Mouse (Mus musculus) midbrain, embryonic 11.5 days (tissue): Measurements from ENCODE around the gene Carm1. TPM values are rescaled to one million over a fixed set of nuclear protein-coding genes. Genes with fewer than 3 reads are reported as not detected.
A peak's percentile ranks its signal among the peaks of the same experiment; 100 is the strongest.

Experiments used
- ATAC-seq: fragments of 200-750 bp; cut with Nextera tagmentation; 2 replicates; pipeline ENCODE4 v1.8.0; 2017; ENCODE audit warnings: moderate TSS enrichment, moderate library complexity; ENCODE audit not compliant: low FRiP score
- DNase-seq: peaks from one replicate; pipeline ENCODE4 v3.0.0; 2015; ENCODE audit warnings: low spot score; ENCODE audit errors: missing footprints
- H3K27ac ChIP-seq: fragments of 300-500 bp; sonication (generic); 2 replicates; pipeline ENCODE4 v1.5.1; 2014; ENCODE audit warnings: low read depth, low read length
- H3K27me3 ChIP-seq: fragments of 300-500 bp; sonication (generic); 2 replicates; pipeline ENCODE4 v1.6.1; 2014; ENCODE audit warnings: mild to moderate bottlenecking, low read length, moderate library complexity, mixed read lengths; ENCODE audit not compliant: control insufficient read depth, insufficient read depth
- H3K36me3 ChIP-seq: fragments of 300-500 bp; sonication (generic); 2 replicates; pipeline ENCODE4 v1.6.1; 2014; ENCODE audit warnings: mild to moderate bottlenecking, low read length, moderate library complexity, mixed read lengths; ENCODE audit not compliant: control insufficient read depth, insufficient read depth
- H3K4me1 ChIP-seq: fragments of 300-500 bp; sonication (generic); 2 replicates; pipeline ENCODE4 v1.6.1; 2014; ENCODE audit warnings: low read length; ENCODE audit not compliant: control insufficient read depth, insufficient read depth
- H3K4me2 ChIP-seq: fragments of 300-500 bp; sonication (generic); 2 replicates; pipeline ENCODE4 v1.6.1; 2014; ENCODE audit warnings: mild to moderate bottlenecking, moderate library complexity
- H3K4me3 ChIP-seq: fragments of 300-500 bp; sonication (generic); 2 replicates; pipeline ENCODE4 v1.5.1; 2014; ENCODE audit warnings: low read depth, low read length
- H3K9ac ChIP-seq: fragments of 300-500 bp; sonication (generic); 2 replicates; pipeline ENCODE4 v1.6.1; 2014; ENCODE audit warnings: low read length
- H3K9me3 ChIP-seq: fragments of 300-500 bp; sonication (generic); 2 replicates; pipeline ENCODE4 v1.6.1; 2016; ENCODE audit warnings: low read length; ENCODE audit not compliant: control insufficient read depth
- WGBS: fragments of 180-500 bp; shearing (Covaris S2); extraction: QIAGEN DNeasy Blood & Tissue Kit; methylation state at CpG from one replicate; pipeline ENCODE4 v1.1.7; 2014; 5-methylcytosine and 5-hydroxymethylcytosine counted together
- polyA plus RNA-seq: library from polyadenylated mRNA; unstranded; fragments of >200 nt; fragmentation: Nextera tagmentation; extraction: Ambion mirVana; gene quantifications from 2 replicates; pipeline ENCODE4 v1.2.1, GENCODE M21; 2014

Carm1 gene
- polyA plus RNA-seq, 1 experiment from 2014 or later, result 63.1 TPM

- Histone ChIP-seq H3K4me1 (no peaks in the 10 kb centered on the region), H3K4me3 (no peak overlapping the region), H3K4me2 (no peak overlapping the region), H3K9ac (no peak overlapping the region), H3K9me3 (no peaks in the 10 kb centered on the region), H3K27ac (0 out of 2 replicates have a peak overlapping the region, but pooled peaks have one; percentile 27), H3K36me3 (no peaks in the 10 kb centered on the region), H3K27me3 (no peaks in the 10 kb centered on the region)
- 95% methylated on average over 3 of the region's 3 CpGs for WGBS
- DNase-seq (no peak), ATAC-seq (no peak)
Observed at GRCm38 (mm10) chr9:21559151-21559550, 12.5 kb downstream of the Carm1 start.

DNA sequence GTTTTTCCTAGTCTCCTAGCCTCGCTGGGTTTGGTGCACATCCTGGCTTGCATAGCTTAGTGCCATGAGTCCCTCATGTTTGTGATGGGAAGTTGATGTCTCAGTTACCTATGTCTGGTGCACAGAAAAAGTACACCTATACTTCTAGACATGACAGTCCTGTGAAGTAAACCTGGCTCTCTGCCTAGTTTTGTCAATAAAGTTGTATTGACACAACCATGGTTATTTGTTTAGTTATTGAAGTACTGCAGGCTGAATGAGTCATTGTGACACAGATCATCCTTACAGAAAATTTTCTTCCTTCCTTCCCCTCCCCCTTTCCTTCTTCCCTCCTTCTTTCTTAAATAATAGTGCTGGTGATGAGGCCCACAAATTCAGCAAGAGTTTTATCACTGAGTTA, 17.7 kb downstream of the Carm1 start:
- Histone ChIP-seq H3K4me1 (no peaks in the 10 kb centered on the region), H3K36me3 (no peaks in the 10 kb centered on the region), H3K9ac (no peak overlapping the region), H3K27ac (no peak overlapping the region), H3K27me3 (no peaks in the 10 kb centered on the region), H3K4me3 (no peak overlapping the region), H3K9me3 (no peaks in the 10 kb centered on the region), H3K4me2 (no peak overlapping the region)
- ATAC-seq, result no peak
- DNase-seq, result no peak
- WGBS, result 74% methylated on average over 1 of the region's 1 CpGs

DNA sequence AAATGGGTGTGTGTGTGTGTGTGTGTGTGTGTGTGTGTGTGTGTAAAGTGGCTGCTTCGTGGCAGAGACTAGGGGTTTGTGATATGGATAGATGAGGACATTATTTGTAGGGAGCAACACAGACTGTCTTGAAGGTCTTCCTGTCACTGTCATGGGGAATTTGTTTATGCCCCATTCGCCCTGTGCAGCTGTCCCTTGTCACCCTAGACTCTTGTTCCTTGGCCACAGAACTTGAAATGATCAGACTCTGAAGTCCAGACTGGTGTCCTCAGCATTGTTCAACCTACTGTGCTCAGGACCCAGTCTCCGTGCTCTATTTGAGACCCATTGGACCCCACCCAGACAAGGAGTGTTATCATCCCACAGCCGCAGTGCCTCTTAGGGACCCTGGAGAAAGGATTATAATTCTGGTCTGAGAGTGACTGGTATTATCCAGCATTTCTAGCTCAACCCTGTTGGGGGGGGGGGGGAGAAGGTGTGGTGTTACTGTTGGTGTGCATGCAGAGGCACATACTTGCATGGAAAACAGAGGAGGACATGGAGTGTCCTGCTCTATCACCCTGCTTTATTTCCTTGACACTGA, 18.4 kb downstream of the Carm1 start:
- H3K27me3 ChIP-seq, result no peaks in the 10 kb centered on the region
- H3K4me2 ChIP-seq, result no peak overlapping the region
- no peaks in the 10 kb centered on the region for H3K4me1 ChIP-seq
- peaks cover 6% of the 10 kb centered on the region for H3K36me3 ChIP-seq
- no peak overlapping the region for H3K27ac ChIP-seq
- no peak overlapping the region for H3K4me3 ChIP-seq
- no peak overlapping the region for H3K9ac ChIP-seq
- no peaks in the 10 kb centered on the region for H3K9me3 ChIP-seq
- WGBS, result 88% methylated on average over 4 of the region's 4 CpGs
- no peak for ATAC-seq
- no peak for DNase-seq

GRCm38 (mm10) chr9:21566538-21566937, 19.8 kb downstream of the Carm1 start:
- H3K27me3 ChIP-seq, result no peaks in the 10 kb centered on the region
- H3K9ac ChIP-seq, result no peak overlapping the region
- no peaks in the 10 kb centered on the region for H3K9me3 ChIP-seq
- WGBS, result 94% methylated on average over 1 of the region's 1 CpGs
- no peak overlapping the region for H3K4me3 ChIP-seq
- H3K4me1 ChIP-seq, result no peaks in the 10 kb centered on the region
- no peak overlapping the region for H3K4me2 ChIP-seq
- DNase-seq (no peak), ATAC-seq (no peak)
- peaks cover 9% of the 10 kb centered on the region for H3K36me3 ChIP-seq
- no peak overlapping the region for H3K27ac ChIP-seq

DNA sequence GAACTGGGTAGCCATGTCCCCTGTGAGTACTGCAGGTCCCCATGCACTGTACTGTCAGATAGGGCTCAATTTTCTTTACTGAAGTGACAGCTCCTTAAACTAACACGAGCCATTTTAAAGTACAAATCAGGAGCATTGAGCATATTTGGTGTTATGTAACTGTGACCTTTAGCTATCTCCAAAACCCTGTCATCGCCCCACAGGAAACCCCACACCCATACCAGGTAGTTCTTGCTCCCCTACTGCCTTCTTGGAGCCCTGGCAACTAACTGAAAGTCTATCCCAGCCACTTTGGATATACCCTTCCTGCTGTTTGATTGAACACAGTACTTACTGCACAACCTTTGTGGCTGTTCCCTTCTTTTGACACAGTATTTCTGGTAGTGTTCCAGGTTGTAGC, 20.4 kb downstream of the Carm1 start:
- Histone ChIP-seq H3K4me1 (no peaks in the 10 kb centered on the region), H3K27ac (no peak overlapping the region), H3K4me2 (no peak overlapping the region), H3K4me3 (no peak overlapping the region), H3K9ac (no peak overlapping the region), H3K9me3 (no peaks in the 10 kb centered on the region), H3K27me3 (no peaks in the 10 kb centered on the region), H3K36me3 (peaks cover 10% of the 10 kb centered on the region)
- WGBS, result 89% methylated on average over 2 of the region's 2 CpGs
- ATAC-seq (no peak), DNase-seq (no peak)

DNA sequence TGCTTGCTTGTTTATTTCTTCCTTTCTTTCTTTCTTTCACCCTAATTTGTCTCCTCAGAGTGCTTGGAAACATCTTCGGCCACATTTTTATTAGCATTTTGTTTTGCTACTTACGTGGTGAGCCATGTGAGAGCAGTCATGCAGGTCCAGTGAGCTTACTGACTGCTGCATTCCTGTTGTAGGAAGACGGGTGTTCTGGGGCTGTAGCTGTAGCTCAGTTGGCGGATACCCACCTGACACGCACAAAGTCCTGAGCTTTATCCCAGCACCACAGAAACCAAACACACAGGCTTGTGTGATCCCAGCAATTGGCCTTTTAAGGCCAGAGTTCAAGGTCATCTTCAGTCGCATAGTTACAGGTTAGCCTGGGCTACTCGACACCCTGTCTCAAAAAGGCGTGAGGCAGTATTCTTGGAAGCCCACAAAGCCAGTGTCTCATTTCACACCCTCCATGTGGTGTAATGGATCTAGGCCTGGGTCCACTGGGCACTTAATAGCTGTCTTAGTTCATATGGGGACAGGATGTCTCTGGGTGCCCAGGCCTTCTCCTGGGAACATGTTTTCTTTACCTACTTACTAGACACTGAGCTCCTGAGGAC, 22.1 kb downstream of the Carm1 start:
- Histone ChIP-seq H3K9me3 (no peaks in the 10 kb centered on the region), H3K4me3 (no peak overlapping the region), H3K36me3 (peaks cover 13% of the 10 kb centered on the region), H3K4me1 (no peaks in the 10 kb centered on the region), H3K27me3 (no peaks in the 10 kb centered on the region), H3K9ac (no peak overlapping the region), H3K27ac (no peak overlapping the region), H3K4me2 (no peak overlapping the region)
- ATAC-seq (no peak), DNase-seq (peak; percentile 72)
- WGBS, result 91% methylated on average over 8 of the region's 8 CpGs

DNA sequence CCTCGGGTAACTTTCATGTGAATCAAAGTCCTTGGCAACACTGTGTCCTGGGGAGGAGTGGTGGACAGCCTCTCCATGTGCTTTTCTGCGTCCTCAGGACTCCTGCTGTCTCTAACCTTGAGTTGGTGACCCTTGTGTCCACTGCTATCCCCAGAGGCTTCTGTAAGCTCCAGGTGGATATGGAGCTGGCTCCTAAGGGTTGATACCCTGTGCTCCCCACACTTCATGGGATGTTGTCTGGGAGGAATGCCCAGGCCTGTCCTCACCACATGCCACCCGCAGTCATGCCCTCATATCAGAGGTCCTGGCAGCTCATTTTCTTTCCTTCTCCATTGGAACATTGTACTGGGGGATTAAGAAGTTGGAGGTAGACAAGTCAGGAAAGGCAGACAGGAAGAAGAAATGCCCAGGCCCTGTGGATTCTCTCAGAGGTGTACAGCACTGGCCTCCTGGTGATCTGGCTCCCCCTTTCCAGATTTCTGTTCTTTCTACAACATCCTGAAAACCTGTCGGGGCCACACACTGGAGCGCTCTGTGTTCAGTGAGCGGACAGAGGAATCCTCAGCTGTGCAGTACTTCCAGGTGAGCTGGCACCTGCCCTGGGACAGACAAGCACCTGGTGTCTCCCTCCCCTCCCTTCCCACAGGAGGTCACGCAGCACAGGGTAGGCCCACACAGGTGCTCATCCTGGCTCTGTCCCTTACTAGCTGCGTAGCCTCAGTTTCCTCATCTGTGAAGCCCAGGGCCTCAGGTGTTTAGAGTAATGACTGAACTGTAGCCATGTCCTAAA, 27.5 kb downstream of the Carm1 start:
- Histone ChIP-seq H3K9ac (no peak overlapping the region), H3K4me3 (no peak overlapping the region), H3K9me3 (no peaks in the 10 kb centered on the region), H3K4me2 (no peak overlapping the region), H3K4me1 (no peaks in the 10 kb centered on the region), H3K36me3 (peaks cover 31% of the 10 kb centered on the region), H3K27ac (no peak overlapping the region), H3K27me3 (no peaks in the 10 kb centered on the region)
- ATAC-seq, result no peak
- DNase-seq, result peak; percentile 65
- WGBS, result 92% methylated on average over 8 of the region's 8 CpGs

GRCm38 (mm10) chr9:21575253-21575652, 28.6 kb downstream of the Carm1 start:
- DNase-seq (peak; percentile 72), ATAC-seq (no peak)
- H3K27me3 ChIP-seq, result no peaks in the 10 kb centered on the region
- H3K9ac ChIP-seq, result no peak overlapping the region
- no peaks in the 10 kb centered on the region for H3K4me1 ChIP-seq
- H3K4me3 ChIP-seq, result no peak overlapping the region
- WGBS, result 97% methylated on average over 10 of the region's 10 CpGs
- H3K27ac ChIP-seq, result no peak overlapping the region
- H3K36me3 ChIP-seq, result peaks cover 24% of the 10 kb centered on the region
- no peaks in the 10 kb centered on the region for H3K9me3 ChIP-seq
- no peak overlapping the region for H3K4me2 ChIP-seq

GRCm38 (mm10) chr9:21576286-21576685, 29.6 kb downstream of the Carm1 start:
- DNase-seq (peak; percentile 49), ATAC-seq (no peak)
- no peak overlapping the region for H3K4me3 ChIP-seq
- H3K36me3 ChIP-seq, result peaks cover 26% of the 10 kb centered on the region
- H3K4me2 ChIP-seq, result no peak overlapping the region
- WGBS, result 100% methylated on average over 1 of the region's 1 CpGs
- H3K4me1 ChIP-seq, result no peaks in the 10 kb centered on the region
- no peaks in the 10 kb centered on the region for H3K27me3 ChIP-seq
- no peak overlapping the region for H3K9ac ChIP-seq
- no peaks in the 10 kb centered on the region for H3K9me3 ChIP-seq
- no peak overlapping the region for H3K27ac ChIP-seq
